Mouse (Mus musculus): ENCODE measurements at regions not wholly inside any gene's neighbourhood (a gene's known extent, or its start where the extent isn't known, plus 50 kb on each side); places are given as distances from the start of the nearest gene placed in this dataset.

- Histone ChIP-seq H3K4me3 (ENCODE audit: insufficient read depth, poor library complexity, severe bottlenecking) (no peak overlapping the region), H3ac (ENCODE audit: control insufficient read depth, insufficient read length, low read depth) (no peak overlapping the region), H3K27me3 (ENCODE audit: control insufficient read depth, insufficient read depth, insufficient read length) (peaks cover 14% of the 10 kb centered on the region), H3K36me3 (ENCODE audit: control insufficient read depth, insufficient read depth) (no peaks in the 10 kb centered on the region), H3K79me3 (ENCODE audit: low read depth) (no peaks in the 10 kb centered on the region), H3K79me2 (ENCODE audit: control insufficient read depth, insufficient read depth) (no peaks in the 10 kb centered on the region)
- TF ChIP-seq MAX (IDR thresholded peaks at IDR 0.05) (no peak), CEBPB (IDR thresholded peaks at IDR 0.05; ENCODE audit: low read depth) (no peak), CTCF (IDR thresholded peaks at IDR 0.05; ENCODE audit: control insufficient read depth, insufficient read depth, insufficient read length) (no peak), FOSL1 (IDR thresholded peaks at IDR 0.05; ENCODE audit: insufficient read depth, low read length, poor library complexity, severe bottlenecking) (no peak), USF1 (IDR thresholded peaks at IDR 0.05; ENCODE audit: low read depth) (no peak), MYOG (IDR thresholded peaks at IDR 0.05; ENCODE audit: control insufficient read depth, extremely low read depth, insufficient read length) (no peak), MYOD1 (IDR thresholded peaks at IDR 0.05; ENCODE audit: control insufficient read depth, insufficient read length, low read depth) (no peak)
Observed at GRCm38 (mm10) chr6:99898077-99898476, 171.9 kb upstream of the Prok2 start.

GRCm38 (mm10) chr6:99895558-99895957 is 169.4 kb upstream of the Prok2 start:
- Histone ChIP-seq H3K79me2 (ENCODE audit: control insufficient read depth, insufficient read depth) (no peaks in the 10 kb centered on the region), H3ac (ENCODE audit: control insufficient read depth, insufficient read length, low read depth) (no peak overlapping the region), H3K36me3 (ENCODE audit: control insufficient read depth, insufficient read depth) (no peaks in the 10 kb centered on the region), H3K79me3 (ENCODE audit: low read depth) (no peaks in the 10 kb centered on the region), H3K4me3 (ENCODE audit: insufficient read depth, poor library complexity, severe bottlenecking) (no peak overlapping the region), H3K27me3 (ENCODE audit: control insufficient read depth, insufficient read depth, insufficient read length) (peaks cover 19% of the 10 kb centered on the region)
- TF ChIP-seq CTCF (IDR thresholded peaks at IDR 0.05; ENCODE audit: control insufficient read depth, insufficient read depth, insufficient read length): no peak

GRCm38 (mm10) chr6:99893936-99894335 is 167.7 kb upstream of the Prok2 start:
- no peaks in the 10 kb centered on the region for H3K79me2 ChIP-seq (ENCODE audit: control insufficient read depth, insufficient read depth)
- no peaks in the 10 kb centered on the region for H3K79me3 ChIP-seq (ENCODE audit: low read depth)
- H3K27me3 ChIP-seq (ENCODE audit: control insufficient read depth, insufficient read depth, insufficient read length): peaks cover 28% of the 10 kb centered on the region
- no peak overlapping the region for H3K4me3 ChIP-seq (ENCODE audit: insufficient read depth, poor library complexity, severe bottlenecking)
- H3ac ChIP-seq (ENCODE audit: control insufficient read depth, insufficient read length, low read depth): no peak overlapping the region
- TF ChIP-seq FOSL1 (IDR thresholded peaks at IDR 0.05; ENCODE audit: insufficient read depth, low read length, poor library complexity, severe bottlenecking) (no peak), CEBPB (IDR thresholded peaks at IDR 0.05; ENCODE audit: low read depth) (no peak), MYOD1 (IDR thresholded peaks at IDR 0.05; ENCODE audit: control insufficient read depth, insufficient read length, low read depth) (no peak), MYOG (IDR thresholded peaks at IDR 0.05; ENCODE audit: control insufficient read depth, extremely low read depth, insufficient read length) (no peak), USF1 (IDR thresholded peaks at IDR 0.05; ENCODE audit: low read depth) (no peak), CTCF (IDR thresholded peaks at IDR 0.05; ENCODE audit: control insufficient read depth, insufficient read depth, insufficient read length) (no peak), MAX (IDR thresholded peaks at IDR 0.05) (no peak)
- H3K36me3 ChIP-seq (ENCODE audit: control insufficient read depth, insufficient read depth): no peaks in the 10 kb centered on the region

GRCm38 (mm10) chr6:99892204-99892603 is 166.0 kb upstream of the Prok2 start:
- Histone ChIP-seq H3K79me2 (ENCODE audit: control insufficient read depth, insufficient read depth) (no peaks in the 10 kb centered on the region), H3K36me3 (ENCODE audit: control insufficient read depth, insufficient read depth) (no peaks in the 10 kb centered on the region), H3ac (ENCODE audit: control insufficient read depth, insufficient read length, low read depth) (no peak overlapping the region), H3K79me3 (ENCODE audit: low read depth) (no peaks in the 10 kb centered on the region), H3K27me3 (ENCODE audit: control insufficient read depth, insufficient read depth, insufficient read length) (peaks cover 40% of the 10 kb centered on the region), H3K4me3 (ENCODE audit: insufficient read depth, poor library complexity, severe bottlenecking) (no peak overlapping the region)
- TF ChIP-seq MAX (IDR thresholded peaks at IDR 0.05) (no peak), MYOD1 (IDR thresholded peaks at IDR 0.05; ENCODE audit: control insufficient read depth, insufficient read length, low read depth) (no peak), USF1 (IDR thresholded peaks at IDR 0.05; ENCODE audit: low read depth) (no peak)

GRCm38 (mm10) chr6:99891790-99892189 is 165.6 kb upstream of the Prok2 start:
- H3ac ChIP-seq (ENCODE audit: control insufficient read depth, insufficient read length, low read depth): no peak overlapping the region
- no peaks in the 10 kb centered on the region for H3K79me2 ChIP-seq (ENCODE audit: control insufficient read depth, insufficient read depth)
- H3K4me3 ChIP-seq (ENCODE audit: insufficient read depth, poor library complexity, severe bottlenecking): no peak overlapping the region
- peaks cover 44% of the 10 kb centered on the region for H3K27me3 ChIP-seq (ENCODE audit: control insufficient read depth, insufficient read depth, insufficient read length)
- no peaks in the 10 kb centered on the region for H3K79me3 ChIP-seq (ENCODE audit: low read depth)
- no peaks in the 10 kb centered on the region for H3K36me3 ChIP-seq (ENCODE audit: control insufficient read depth, insufficient read depth)
- TF ChIP-seq CEBPB (IDR thresholded peaks at IDR 0.05; ENCODE audit: low read depth) (no peak), CTCF (IDR thresholded peaks at IDR 0.05; ENCODE audit: control insufficient read depth, insufficient read depth, insufficient read length) (no peak), MYOD1 (IDR thresholded peaks at IDR 0.05; ENCODE audit: control insufficient read depth, insufficient read length, low read depth) (no peak), MYOG (IDR thresholded peaks at IDR 0.05; ENCODE audit: control insufficient read depth, extremely low read depth, insufficient read length) (no peak), MAX (IDR thresholded peaks at IDR 0.05) (no peak), FOSL1 (IDR thresholded peaks at IDR 0.05; ENCODE audit: insufficient read depth, low read length, poor library complexity, severe bottlenecking) (no peak), USF1 (IDR thresholded peaks at IDR 0.05; ENCODE audit: low read depth) (no peak)

GRCm38 (mm10) chr6:99890805-99891204 is 164.6 kb upstream of the Prok2 start:
- Histone ChIP-seq H3K4me3 (ENCODE audit: insufficient read depth, poor library complexity, severe bottlenecking) (no peak overlapping the region), H3ac (ENCODE audit: control insufficient read depth, insufficient read length, low read depth) (no peak overlapping the region), H3K27me3 (ENCODE audit: control insufficient read depth, insufficient read depth, insufficient read length) (peaks cover 53% of the 10 kb centered on the region), H3K36me3 (ENCODE audit: control insufficient read depth, insufficient read depth) (no peaks in the 10 kb centered on the region), H3K79me2 (ENCODE audit: control insufficient read depth, insufficient read depth) (no peaks in the 10 kb centered on the region), H3K79me3 (ENCODE audit: low read depth) (no peaks in the 10 kb centered on the region)
- TF ChIP-seq CEBPB (IDR thresholded peaks at IDR 0.05; ENCODE audit: low read depth): no peak
- TF ChIP-seq FOSL1 (IDR thresholded peaks at IDR 0.05; ENCODE audit: insufficient read depth, low read length, poor library complexity, severe bottlenecking): no peak
- no peak for TF ChIP-seq USF1 (IDR thresholded peaks at IDR 0.05; ENCODE audit: low read depth)
- no peak for TF ChIP-seq MYOG (IDR thresholded peaks at IDR 0.05; ENCODE audit: control insufficient read depth, extremely low read depth, insufficient read length)
- no peak for TF ChIP-seq MAX (IDR thresholded peaks at IDR 0.05)

Measured in C2C12 (cell line).